Mouse (Mus musculus) forebrain, embryonic 14.5 days (tissue): ENCODE measurements around the gene Olfr33. TPM values are rescaled to one million over a fixed set of nuclear protein-coding genes. Genes with fewer than 3 reads are reported as not detected.
A peak's percentile ranks its signal among the peaks of the same experiment; 100 is the strongest.

Experiments used
- ATAC-seq: fragments of 200-750 bp; cut with Nextera tagmentation; 2 replicates; pipeline ENCODE4 v1.8.0; 2017; ENCODE audit warnings: mild to moderate bottlenecking, moderate library complexity
- DNase-seq: peaks from one replicate; pipeline ENCODE4 v3.0.0-alpha.2; 2015; ENCODE audit warnings: low spot score
- H3K27ac ChIP-seq: fragments of 300-500 bp; sonication (generic); 2 replicates; pipeline ENCODE4 v1.5.1; 2014; ENCODE audit warnings: low read depth, mild to moderate bottlenecking, control low read depth, low read length, moderate library complexity
- H3K27me3 ChIP-seq: fragments of 300-500 bp; sonication (generic); replicated peaks from 2 replicates; pipeline ENCODE4 v1.6.1; 2014; ENCODE audit warnings: low read length, control low read depth, mixed read lengths; ENCODE audit not compliant: control insufficient read depth, insufficient read depth
- H3K36me3 ChIP-seq: fragments of 300-500 bp; sonication (generic); 2 replicates; pipeline ENCODE4 v1.6.1; 2014; ENCODE audit warnings: low read length, control low read depth; ENCODE audit not compliant: control insufficient read depth, insufficient read depth
- H3K4me1 ChIP-seq: fragments of 300-500 bp; sonication (generic); 2 replicates; pipeline ENCODE4 v1.6.1; 2014; ENCODE audit warnings: antibody characterized with exemption, low read length, control low read depth; ENCODE audit not compliant: control insufficient read depth, insufficient read depth
- H3K4me2 ChIP-seq: fragments of 300-500 bp; sonication (generic); 2 replicates; pipeline ENCODE4 v1.6.1; 2014; ENCODE audit warnings: mild to moderate bottlenecking, control low read depth, low read length
- H3K4me3 ChIP-seq: fragments of 300-500 bp; sonication (generic); 2 replicates; pipeline ENCODE4 v1.5.1; 2014; ENCODE audit warnings: low read depth, low read length, control low read depth
- H3K9ac ChIP-seq: fragments of 300-500 bp; sonication (generic); 2 replicates; pipeline ENCODE4 v1.6.1; 2014; ENCODE audit warnings: mild to moderate bottlenecking, low read length, control low read depth, moderate library complexity
- H3K9me3 ChIP-seq: fragments of 300-500 bp; sonication (generic); replicated peaks from 2 replicates; pipeline ENCODE4 v1.6.1; 2016; ENCODE audit warnings: low read length, control low read depth, mixed read lengths; ENCODE audit not compliant: control insufficient read depth
- WGBS: fragments of 180-500 bp; shearing (Covaris S2); extraction: QIAGEN DNeasy Blood & Tissue Kit; methylation state at CpG from one replicate; pipeline ENCODE4 v1.1.7; 2014; 5-methylcytosine and 5-hydroxymethylcytosine counted together
- polyA plus RNA-seq: library from polyadenylated mRNA; unstranded; fragments of >200 nt; fragmentation: Nextera tagmentation; extraction: Ambion mirVana; gene quantifications from 2 replicates; pipeline ENCODE4 v1.2.1, GENCODE M21; 2014

The Olfr33 gene
- not detected in 2 replicates for polyA plus RNA-seq

DNA sequence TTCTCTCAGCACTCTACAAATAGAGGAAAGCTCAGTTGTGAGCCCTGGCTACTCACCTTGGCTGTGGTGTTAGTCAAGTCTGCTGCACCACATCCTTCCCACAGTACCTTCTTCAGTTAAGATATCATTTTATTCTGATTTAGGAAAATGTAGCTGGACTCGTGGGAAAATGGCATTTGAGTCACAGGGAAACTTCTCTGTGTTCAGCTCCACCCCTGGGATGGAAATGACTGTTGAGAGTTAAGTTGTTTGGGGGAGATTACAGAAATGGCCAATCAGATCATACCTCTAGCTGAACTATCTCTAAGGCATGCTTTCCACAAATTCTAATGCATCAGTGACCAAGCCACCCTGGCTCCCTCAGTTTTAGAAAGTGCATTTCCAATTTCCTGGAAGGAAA is at the start of gene Olfr33:
Gene Olfr33 (minus strand): TSS at position 101 of the 400 bp plus-strand sequence.
- no peak for ATAC-seq
- Histone ChIP-seq H3K36me3 (no peaks in the 10 kb centered on the region), H3K4me3 (no peak within 1 kb of the TSS), H3K27me3 (no peaks in the 10 kb centered on the region), H3K4me1 (no peaks in the 10 kb centered on the region), H3K9ac (no peak within 1 kb of the TSS), H3K4me2 (no peak within 1 kb of the TSS), H3K9me3 (no peaks in the 10 kb centered on the region), H3K27ac (no peak within 1 kb of the TSS)
- WGBS: 56% methylated on average over 1 of the region's 1 CpGs
- DNase-seq: no peak

DNA sequence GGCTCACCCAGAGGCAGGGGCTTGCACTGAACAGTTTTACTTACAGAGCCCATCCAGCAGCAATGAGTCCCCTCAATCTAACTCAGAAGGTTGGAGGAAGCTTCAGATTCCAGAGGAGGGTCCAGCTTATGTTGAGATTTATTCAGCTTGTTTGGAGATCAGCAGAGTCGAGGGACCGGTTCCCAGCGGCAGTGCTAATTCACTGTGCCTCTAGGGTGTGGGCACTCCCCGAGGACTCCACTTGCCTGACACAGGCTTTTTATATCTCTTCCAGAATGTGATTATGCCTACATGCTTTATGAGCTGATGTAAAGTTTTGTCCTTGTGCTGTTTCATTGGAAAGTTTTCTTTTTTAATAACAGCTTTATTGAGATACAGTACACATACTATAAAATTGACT is 40.4 kb upstream of the Olfr33 start, which contains the start of the genes Olfr560 and Olfr78:
Gene Olfr560 (minus strand): TSS at position 101 of the 400 bp plus-strand sequence.
Gene Olfr78 (minus strand): TSS at position 206 of the 400 bp plus-strand sequence.
- H3K4me1 ChIP-seq: no peaks in the 10 kb centered on the region
- ATAC-seq (no peak), DNase-seq (no peak)
- no peaks in the 10 kb centered on the region for H3K9me3 ChIP-seq
- H3K9ac ChIP-seq: no peak within 1 kb of the TSS
- H3K27me3 ChIP-seq: no peaks in the 10 kb centered on the region
- 87% methylated on average over 4 of the region's 4 CpGs for WGBS
- no peak within 1 kb of the TSS for H3K27ac ChIP-seq
- no peaks in the 10 kb centered on the region for H3K36me3 ChIP-seq
- H3K4me3 ChIP-seq: no peak within 1 kb of the TSS
- no peak within 1 kb of the TSS for H3K4me2 ChIP-seq

DNA sequence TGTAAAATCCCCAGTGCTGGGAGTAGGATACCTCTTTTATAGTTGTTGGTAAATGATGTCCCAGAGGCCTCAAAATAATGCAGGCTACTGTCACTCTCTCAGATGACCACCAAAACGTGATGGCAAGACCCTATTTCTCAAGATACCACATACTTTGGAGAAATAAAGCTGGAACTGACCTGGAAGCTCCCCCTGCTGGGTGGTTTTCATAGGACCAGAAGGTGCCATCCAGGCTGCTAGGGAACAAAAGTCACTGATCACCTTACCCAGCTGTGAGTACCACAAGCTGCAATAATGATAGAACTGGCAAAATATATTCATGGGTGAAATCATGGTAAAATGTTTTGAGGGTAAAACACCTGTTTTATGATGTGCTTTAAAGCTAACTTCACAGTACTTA is 33.2 kb upstream of the Olfr33 start:
- Histone ChIP-seq H3K36me3 (no peaks in the 10 kb centered on the region), H3K4me2 (no peak overlapping the region), H3K27me3 (no peaks in the 10 kb centered on the region), H3K9ac (no peak overlapping the region), H3K4me3 (no peak overlapping the region), H3K4me1 (no peaks in the 10 kb centered on the region), H3K9me3 (no peaks in the 10 kb centered on the region), H3K27ac (no peak overlapping the region)
- 22% methylated on average over 1 of the region's 1 CpGs for WGBS
- no peak for DNase-seq
- no peak for ATAC-seq

DNA sequence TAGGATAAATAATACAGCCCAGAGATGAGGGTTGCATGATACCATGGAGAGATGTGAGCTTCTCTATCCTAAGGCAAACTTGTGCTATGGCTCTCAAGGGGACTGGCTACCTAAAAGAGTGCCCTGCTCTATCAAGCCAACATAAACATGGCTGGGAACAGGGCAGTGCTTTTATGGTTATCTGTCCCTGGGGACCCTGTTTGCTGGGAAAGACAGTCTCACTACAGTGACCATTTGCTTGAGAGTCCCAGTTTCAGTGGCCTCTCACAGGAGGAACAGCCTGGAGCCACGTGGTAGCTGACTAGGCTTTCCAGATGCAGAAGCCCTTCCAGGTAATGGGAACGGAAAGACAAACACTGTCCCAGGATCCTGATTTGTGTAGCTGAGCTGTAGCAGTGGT is 18.8 kb upstream of the Olfr33 start:
- Histone ChIP-seq H3K4me1 (no peaks in the 10 kb centered on the region), H3K36me3 (no peaks in the 10 kb centered on the region), H3K9me3 (no peaks in the 10 kb centered on the region), H3K4me3 (no peak overlapping the region), H3K27ac (no peak overlapping the region), H3K9ac (no peak overlapping the region), H3K27me3 (no peaks in the 10 kb centered on the region), H3K4me2 (no peak overlapping the region)
- DNase-seq (no peak), ATAC-seq (no peak)
- WGBS: 80% methylated on average over 2 of the region's 2 CpGs

DNA sequence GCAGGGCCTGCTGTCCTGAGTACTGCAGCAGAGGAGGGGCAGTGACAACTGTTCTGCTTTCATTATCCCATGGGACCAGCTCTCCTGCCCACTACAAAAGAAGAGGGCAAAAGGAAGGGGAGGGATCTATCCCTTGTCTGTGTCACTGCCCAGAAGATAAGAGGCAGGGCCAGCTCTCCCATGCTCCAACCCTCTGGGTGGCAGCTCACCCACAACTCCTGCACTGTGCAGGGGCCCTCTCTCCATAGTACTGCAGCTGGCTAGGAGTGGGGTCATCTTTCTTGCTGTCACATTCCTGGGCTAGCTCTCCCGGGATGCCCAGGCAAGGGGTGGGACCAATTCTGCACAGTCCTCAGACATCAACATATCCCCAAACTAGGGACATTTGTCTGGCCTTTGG is 14.9 kb upstream of the Olfr33 start:
- Histone ChIP-seq H3K9me3 (no peaks in the 10 kb centered on the region), H3K4me2 (no peak overlapping the region), H3K27me3 (no peaks in the 10 kb centered on the region), H3K9ac (no peak overlapping the region), H3K27ac (no peak overlapping the region), H3K36me3 (no peaks in the 10 kb centered on the region), H3K4me3 (no peak overlapping the region), H3K4me1 (no peaks in the 10 kb centered on the region)
- DNase-seq (no peak), ATAC-seq (no peak)
- WGBS: 85% methylated on average over 1 of the region's 1 CpGs

DNA sequence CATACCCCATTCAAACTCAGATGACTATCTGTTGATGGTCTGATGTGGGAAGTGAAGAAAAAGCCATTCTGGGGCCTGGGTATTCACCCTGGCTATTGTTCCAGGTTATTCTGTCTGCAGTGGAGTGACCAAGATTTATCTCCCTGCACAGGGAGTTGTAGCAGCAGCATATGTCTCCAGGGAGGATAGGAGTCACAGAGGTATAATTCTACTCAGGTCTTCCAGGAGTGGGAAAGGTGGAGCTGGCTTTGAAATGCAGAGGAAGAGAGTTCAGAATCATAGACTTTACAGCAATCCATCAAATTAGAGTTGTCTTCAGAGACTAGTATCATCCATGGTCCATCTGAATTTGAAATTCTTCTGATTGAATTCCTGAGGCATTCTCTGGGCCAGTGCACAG is 8.5 kb upstream of the Olfr33 start, which contains the start of gene Olfr559:
Gene Olfr559 (minus strand): TSS at position 101 of the 400 bp plus-strand sequence.
- H3K4me2 ChIP-seq: no peak within 1 kb of the TSS
- ATAC-seq: no peak
- no peaks in the 10 kb centered on the region for H3K4me1 ChIP-seq
- no peaks in the 10 kb centered on the region for H3K27me3 ChIP-seq
- no peaks in the 10 kb centered on the region for H3K36me3 ChIP-seq
- DNase-seq: no peak
- no peak within 1 kb of the TSS for H3K4me3 ChIP-seq
- H3K27ac ChIP-seq: no peak within 1 kb of the TSS
- no peaks in the 10 kb centered on the region for H3K9me3 ChIP-seq
- no peak within 1 kb of the TSS for H3K9ac ChIP-seq

DNA sequence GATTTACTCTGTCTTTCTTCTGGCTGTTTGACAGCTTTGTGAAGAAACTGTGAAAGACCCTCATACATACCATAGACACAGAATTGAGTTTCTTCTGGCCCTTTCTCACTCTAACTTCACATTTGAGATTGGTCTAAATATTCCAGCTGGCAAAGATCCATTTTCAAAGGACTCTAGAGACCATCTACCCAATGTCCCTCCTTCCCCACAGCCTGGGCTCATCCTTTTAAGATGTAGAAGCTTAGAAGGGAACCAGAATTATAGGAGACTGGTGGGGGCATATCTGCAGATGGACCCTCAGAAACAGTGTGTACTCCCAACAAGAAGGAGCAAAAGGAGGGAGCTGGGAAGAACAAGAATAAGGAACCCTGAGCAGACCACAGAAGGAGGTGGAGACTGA is 17.0 kb downstream of the Olfr33 start, which contains the start of gene Olfr558:
Gene Olfr558 (plus strand): TSS at position 301 of the 400 bp plus-strand sequence.
- Histone ChIP-seq H3K27ac (no peak within 1 kb of the TSS), H3K4me2 (no peak within 1 kb of the TSS), H3K36me3 (no peaks in the 10 kb centered on the region), H3K9ac (no peak within 1 kb of the TSS), H3K27me3 (no peaks in the 10 kb centered on the region), H3K4me1 (no peaks in the 10 kb centered on the region), H3K4me3 (no peak within 1 kb of the TSS), H3K9me3 (no peaks in the 10 kb centered on the region)
- ATAC-seq (no peak), DNase-seq (no peak)

DNA sequence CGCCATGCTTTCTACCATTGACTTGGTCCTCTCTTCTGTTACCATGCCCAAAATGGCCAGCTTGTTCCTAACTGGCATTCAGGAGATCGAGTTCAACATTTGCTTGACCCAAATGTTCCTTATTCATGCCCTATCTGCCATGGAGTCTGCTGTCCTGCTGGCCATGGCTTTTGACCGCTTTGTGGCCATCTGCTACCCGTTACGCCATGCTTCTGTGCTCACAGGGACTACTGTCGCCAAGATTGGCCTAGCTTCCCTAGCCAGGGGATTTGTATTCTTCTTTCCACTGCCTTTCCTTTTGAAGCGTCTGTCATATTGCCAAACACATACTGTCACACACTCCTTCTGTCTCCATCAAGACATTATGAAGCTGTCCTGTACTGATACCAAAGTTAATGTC is 20.4 kb downstream of the Olfr33 start:
- Histone ChIP-seq H3K4me1 (no peaks in the 10 kb centered on the region), H3K9ac (no peak overlapping the region), H3K27me3 (no peaks in the 10 kb centered on the region), H3K36me3 (no peaks in the 10 kb centered on the region), H3K4me2 (no peak overlapping the region), H3K27ac (no peak overlapping the region), H3K4me3 (no peak overlapping the region), H3K9me3 (no peaks in the 10 kb centered on the region)
- DNase-seq: no peak
- 86% methylated on average over 7 of the region's 7 CpGs for WGBS
- ATAC-seq: no peak

DNA sequence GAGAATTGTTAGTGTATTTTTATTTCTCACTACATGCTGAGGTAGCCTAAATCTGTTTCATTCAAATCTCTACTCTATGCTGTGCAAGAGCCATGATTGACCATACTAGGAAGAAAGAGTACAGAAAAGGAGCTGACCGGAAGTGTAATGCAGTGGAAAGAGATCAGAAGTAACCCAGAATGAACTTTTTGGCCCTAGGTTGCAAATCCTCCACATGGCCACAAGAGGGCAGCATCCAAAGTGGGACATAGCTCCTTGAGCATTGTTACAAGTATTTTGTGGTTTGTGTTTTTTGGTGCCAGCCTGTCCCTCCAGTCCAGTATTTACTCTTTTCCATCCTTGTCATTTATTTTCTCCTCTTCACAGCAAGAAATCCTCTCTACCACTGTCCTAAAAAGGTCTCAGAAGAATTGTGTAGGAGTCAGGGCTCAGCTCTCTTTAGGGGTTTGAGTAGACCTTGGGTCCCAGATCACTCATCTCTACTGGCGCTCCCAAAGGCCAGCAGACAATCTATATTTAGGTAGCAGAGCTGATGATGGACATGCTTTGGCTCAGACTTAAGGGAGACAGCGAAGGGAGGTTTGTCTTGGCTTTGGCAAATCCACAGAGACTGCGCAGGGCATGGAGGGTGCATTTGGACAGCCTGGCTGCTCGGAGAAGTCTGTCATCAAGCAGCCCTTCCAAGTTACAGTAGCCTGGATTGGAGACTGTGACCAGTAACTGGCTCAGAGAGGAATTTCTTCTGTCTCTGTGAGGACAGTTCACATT is 23.3 kb downstream of the Olfr33 start, which contains the start of gene Olfr557:
Gene Olfr557 (plus strand): TSS at position 553 of the 768 bp plus-strand sequence.
- Histone ChIP-seq H3K4me1 (no peaks in the 10 kb centered on the region), H3K27ac (no peak within 1 kb of the TSS), H3K9me3 (no peaks in the 10 kb centered on the region), H3K27me3 (no peaks in the 10 kb centered on the region), H3K4me2 (no peak within 1 kb of the TSS), H3K36me3 (no peaks in the 10 kb centered on the region), H3K4me3 (no peak within 1 kb of the TSS), H3K9ac (no peak within 1 kb of the TSS)
- DNase-seq: peak; percentile 42
- WGBS: 85% methylated on average over 5 of the region's 5 CpGs
- ATAC-seq: no peak
